Mouse (Mus musculus) left cerebral cortex, adult 11 months (tissue): ENCODE data around the gene Palm.

Source experiments
- DNase-seq: peaks from one replicate; pipeline ENCODE4 v3.0.0; 2022; ENCODE audit warnings: low spot score

Gene Palm

GRCm38 (mm10) chr10:79831583-79831982 is 38.2 kb downstream of the Palm start:
- DNase-seq, result no peak

GRCm38 (mm10) chr10:79832026-79832785 is 38.8 kb downstream of the Palm start:
- no peak for DNase-seq

GRCm38 (mm10) chr10:79832786-79833181 is 39.4 kb downstream of the Palm start:
- no peak for DNase-seq

- DNase-seq, result no peak
Observed at GRCm38 (mm10) chr10:79834769-79835398, 41.5 kb downstream of the Palm start.

- DNase-seq, result no peak
Observed at GRCm38 (mm10) chr10:79836918-79837317, 43.5 kb downstream of the Palm start.

- DNase-seq, result no peak
Observed at GRCm38 (mm10) chr10:79838151-79838550, 44.8 kb downstream of the Palm start.

- no peak for DNase-seq
Observed at GRCm38 (mm10) chr10:79840091-79840490, 46.7 kb downstream of the Palm start.

GRCm38 (mm10) chr10:79840644-79841551 is 47.5 kb downstream of the Palm start:
- peak; percentile 65 for DNase-seq

- DNase-seq, result no peak
Observed at GRCm38 (mm10) chr10:79842322-79842721, 49.0 kb downstream of the Palm start.

- DNase-seq, result no peak
Observed at GRCm38 (mm10) chr10:79843476-79843875, 50.1 kb downstream of the Palm start.

GRCm38 (mm10) chr10:79846553-79846952 is 53.2 kb downstream of the Palm start:
- DNase-seq, result no peak

- no peak for DNase-seq
Observed at GRCm38 (mm10) chr10:79849941-79850628, 56.7 kb downstream of the Palm start.

GRCm38 (mm10) chr10:79851653-79852052 is 58.3 kb downstream of the Palm start:
- DNase-seq, result no peak

GRCm38 (mm10) chr10:79852107-79852789 is 58.9 kb downstream of the Palm start:
- no peak for DNase-seq

- DNase-seq, result no peak
Observed at GRCm38 (mm10) chr10:79852827-79853226, 59.5 kb downstream of the Palm start.

- peak; percentile 64 for DNase-seq
Observed at GRCm38 (mm10) chr10:79853392-79853791, 60.0 kb downstream of the Palm start.

GRCm38 (mm10) chr10:79853860-79854795 is 60.8 kb downstream of the Palm start, which contains the start of gene Ptbp1:
Gene Ptbp1 (plus strand): TSS chr10:79854427.
- peak; percentile 99 for DNase-seq

GRCm38 (mm10) chr10:79854801-79855541 is 61.6 kb downstream of the Palm start:
- DNase-seq, result no peak

- no peak for DNase-seq
Observed at GRCm38 (mm10) chr10:79855558-79856184, 62.3 kb downstream of the Palm start.
